Mouse (Mus musculus): ENCODE results near the gene Mrps5. TPM values are rescaled to one million over a fixed set of nuclear protein-coding genes. Genes with fewer than 3 reads are reported as not detected.
"Not testable (repeated sequence)": the region's sequence is repeated elsewhere in the genome, so short reads cannot be mapped to it uniquely, and the experiment has no call there.

Gene Mrps5
- 100 to 1,000 TPM in 1 of 2 experiments, 10 to 100 TPM in 1; 96.9 to 101 TPM for total RNA-seq (2021)

DNA sequence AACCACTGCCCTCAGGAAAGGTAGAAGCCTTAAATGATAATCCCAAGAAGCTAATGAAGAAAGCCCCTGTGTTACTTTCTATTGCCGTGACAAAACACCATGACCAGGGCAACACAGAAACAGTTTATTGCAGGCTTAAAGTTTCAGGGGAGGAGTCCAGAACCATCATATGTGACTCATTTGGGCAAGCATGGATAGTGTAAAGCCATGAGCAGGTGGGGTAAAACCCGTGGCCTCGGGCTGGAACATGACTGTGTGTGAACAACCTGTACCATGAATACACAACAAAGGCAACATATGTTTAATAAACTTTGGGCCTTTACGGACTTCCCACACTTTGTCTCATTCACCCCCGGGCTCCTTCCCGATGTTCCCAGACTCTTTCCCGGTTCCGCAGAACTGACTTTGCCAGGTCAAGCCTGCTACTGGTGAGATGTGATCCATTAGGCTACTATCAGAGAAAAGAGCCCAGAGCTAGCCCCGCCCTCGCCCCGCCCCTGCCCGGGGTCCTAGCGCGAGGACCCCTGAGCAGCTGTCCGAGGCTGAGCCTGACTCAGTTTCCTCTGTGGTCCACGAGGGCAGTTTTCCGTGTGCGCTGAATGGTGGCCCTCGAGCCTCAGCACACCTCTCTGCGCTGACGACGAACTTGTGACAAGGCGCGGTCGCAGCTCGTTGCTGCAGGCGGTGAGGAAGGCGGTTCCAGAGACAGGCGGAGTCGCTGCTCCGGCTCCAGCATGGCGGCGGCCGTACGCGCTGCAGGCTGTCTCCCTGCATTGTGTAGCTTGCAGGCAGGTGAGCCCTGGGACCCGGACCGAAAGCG lies at the start of gene Mrps5, which contains the start of gene Zfp661:
Mrps5 (plus strand) TSS at position 529 of the 820 bp plus-strand sequence.
Zfp661 (minus strand) TSS at position 401 of the 820 bp plus-strand sequence.
- intact Hi-C loops (cut with DNase I): no loop called here
- peak; percentile 69 for DNase-seq (ENCODE audit: low spot score)

DNA sequence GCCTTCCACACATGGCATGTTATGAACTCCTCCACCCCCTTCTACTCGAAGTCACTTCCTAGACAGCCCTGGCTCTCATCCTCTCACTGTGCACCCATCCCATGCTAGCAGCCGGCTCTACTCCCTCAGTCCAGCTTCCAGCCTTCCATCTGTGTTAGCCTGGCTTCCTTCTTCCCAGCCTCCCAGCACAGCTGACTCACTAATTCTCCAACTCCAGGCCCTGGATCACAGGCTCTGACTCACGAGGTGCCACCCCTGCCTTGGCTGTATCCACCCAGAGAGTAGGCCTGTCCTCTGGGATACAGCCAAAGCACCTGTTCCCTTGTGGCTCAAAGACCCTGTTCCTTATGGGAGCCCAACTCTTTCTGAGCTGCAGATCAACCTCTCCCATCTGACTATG lies 49.5 kb upstream of the Mrps5 start:
- DNase-seq (ENCODE audit: low spot score): no peak
- intact Hi-C loops (cut with DNase I): no loop called here

DNA sequence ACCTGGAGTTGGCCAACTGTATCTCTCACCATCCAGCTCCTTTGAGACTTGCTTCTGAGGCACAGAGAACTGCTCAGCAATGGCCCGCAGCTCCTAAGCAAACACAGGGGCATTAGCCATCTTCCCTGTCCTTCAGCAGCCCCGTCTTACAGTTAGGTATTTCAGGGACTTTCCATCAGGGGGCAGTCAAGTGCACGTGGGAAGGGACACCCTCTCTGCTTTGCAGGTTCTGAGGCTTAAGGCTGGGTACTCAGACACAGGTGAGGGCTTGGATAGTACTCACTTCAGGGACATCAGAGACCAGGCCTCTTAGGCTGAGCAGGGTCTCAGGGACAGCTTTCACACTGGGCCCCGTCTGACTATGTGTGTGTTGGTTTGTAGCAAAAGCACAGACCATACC lies 47.5 kb upstream of the Mrps5 start:
- intact Hi-C loops (cut with DNase I): no loop called here
- DNase-seq (ENCODE audit: low spot score): no peak

DNA sequence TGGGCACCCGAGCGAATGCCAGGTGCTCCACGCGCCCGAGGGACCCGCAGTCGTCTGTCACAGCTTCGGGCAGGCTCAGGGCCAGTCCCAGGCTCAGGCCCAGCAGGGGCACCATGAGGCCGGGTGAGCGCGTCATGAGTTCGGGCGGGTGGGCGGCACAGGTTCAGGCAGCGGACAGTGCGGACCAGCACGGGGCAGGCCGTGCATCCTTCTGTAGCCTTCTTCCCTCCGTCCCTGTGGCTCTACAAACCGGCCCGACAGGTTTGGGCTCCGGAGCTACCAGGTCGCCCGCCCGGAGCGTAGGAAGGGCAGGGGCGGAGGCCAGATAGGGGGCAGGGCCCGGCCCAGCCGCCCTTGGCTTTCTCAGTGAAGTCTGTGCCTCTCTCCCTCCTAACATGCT lies 45.8 kb upstream of the Mrps5 start, which contains the start of gene Prom2:
Prom2 (minus strand) TSS at position 283 of the 400 bp plus-strand sequence.
- intact Hi-C loops (cut with DNase I): no loop called here
- no peak for DNase-seq (ENCODE audit: low spot score)

DNA sequence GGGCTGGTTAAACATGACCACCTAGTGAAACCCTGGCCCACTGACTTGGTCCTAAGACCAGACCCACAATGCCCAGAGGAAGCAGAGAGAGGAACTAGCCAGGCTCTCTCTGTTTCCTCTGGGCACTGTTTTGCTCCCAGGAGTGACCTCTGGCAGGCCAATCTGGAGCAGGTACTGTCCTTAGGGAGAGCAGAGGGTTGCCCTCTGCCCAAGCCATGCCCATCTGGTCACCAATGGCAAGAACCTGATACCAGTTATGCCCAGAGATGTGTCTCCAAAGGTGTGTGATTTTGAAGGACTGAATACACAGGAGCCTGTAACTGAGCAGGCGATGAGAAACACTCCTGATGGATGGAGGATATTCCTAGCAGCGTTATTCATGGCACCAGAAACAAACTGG lies 45.3 kb upstream of the Mrps5 start:
- DNase-seq (ENCODE audit: low spot score): no peak
- intact Hi-C loops (cut with DNase I): no loop called here

DNA sequence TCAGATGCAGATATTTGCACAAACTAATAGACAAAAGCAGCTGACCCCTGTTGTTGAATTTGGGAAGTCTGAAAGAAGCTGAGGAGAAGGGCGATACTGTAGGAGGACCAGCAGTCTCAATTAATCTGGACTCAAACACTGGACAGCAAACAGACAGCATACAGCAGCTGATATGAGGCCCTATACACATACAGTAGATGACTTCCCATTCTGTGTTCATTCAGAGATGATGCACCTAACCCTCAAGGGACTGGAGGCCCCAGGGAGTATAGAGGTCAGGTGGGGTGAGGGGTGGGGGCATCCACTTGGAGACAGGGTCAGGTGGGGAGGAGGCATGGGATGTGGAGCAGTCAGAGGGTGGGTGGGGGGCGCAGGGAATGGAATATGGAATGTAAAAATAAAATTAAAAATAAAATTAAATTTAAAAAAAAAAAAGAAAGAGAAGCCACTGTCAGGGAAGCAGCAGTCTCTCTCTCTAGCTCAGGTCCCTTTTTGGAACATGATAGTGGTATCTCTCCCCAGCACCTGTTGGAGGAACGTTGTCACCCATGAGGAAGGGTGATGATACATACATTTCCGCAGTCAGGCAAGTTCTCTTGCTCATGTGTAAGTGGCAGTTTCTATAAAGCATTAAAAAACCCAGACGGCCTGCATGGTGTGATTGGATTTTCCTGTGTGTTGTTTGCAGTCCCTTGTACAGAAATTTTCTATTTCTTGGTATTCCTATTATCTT lies 38.5 kb upstream of the Mrps5 start:
- no peak for DNase-seq (ENCODE audit: low spot score)
- intact Hi-C loops (cut with DNase I): no loop called here

DNA sequence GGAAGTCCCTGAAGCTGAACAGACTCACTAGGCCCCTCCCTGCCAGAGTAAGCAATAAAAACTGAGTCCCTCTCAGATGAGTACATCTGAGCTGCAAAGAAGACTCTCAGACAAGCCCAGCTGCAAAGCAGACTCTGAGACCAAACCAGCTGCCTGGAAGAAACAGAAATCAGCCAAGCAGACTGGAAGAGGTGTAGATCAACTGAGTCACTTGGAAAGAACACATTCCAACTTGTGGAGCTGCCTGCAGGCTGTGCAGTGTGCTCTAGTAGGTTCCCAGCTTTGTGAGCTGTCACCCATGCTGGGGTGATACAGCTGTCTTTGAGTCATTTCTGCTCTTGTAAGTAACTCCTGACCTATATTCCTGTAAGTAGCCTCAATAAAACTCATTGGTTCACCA lies 37.3 kb upstream of the Mrps5 start:
- intact Hi-C loops (cut with DNase I): no loop called here
- no peak for DNase-seq (ENCODE audit: low spot score)

DNA sequence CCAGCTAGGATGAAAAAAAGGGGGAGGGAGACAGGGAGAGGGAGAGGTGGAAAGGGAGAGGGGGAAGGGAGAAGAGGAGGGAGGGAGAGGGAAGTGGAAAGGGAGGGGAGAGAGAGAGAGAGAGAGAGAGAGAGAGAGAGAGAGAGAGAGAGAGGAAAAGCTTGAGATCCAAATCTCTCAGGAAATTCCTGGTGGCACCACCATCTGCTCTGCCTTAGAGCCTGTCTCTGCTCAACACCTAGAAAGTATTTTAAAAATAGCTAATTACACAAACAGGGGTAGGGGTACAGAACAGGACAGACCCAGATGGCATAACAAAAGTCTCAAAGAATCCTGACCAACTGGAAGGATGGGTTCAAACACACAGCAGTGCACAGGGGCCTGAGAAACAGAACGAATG lies 36.6 kb upstream of the Mrps5 start:
- DNase-seq (ENCODE audit: low spot score): no peak
- intact Hi-C loops (cut with DNase I): no loop called here

DNA sequence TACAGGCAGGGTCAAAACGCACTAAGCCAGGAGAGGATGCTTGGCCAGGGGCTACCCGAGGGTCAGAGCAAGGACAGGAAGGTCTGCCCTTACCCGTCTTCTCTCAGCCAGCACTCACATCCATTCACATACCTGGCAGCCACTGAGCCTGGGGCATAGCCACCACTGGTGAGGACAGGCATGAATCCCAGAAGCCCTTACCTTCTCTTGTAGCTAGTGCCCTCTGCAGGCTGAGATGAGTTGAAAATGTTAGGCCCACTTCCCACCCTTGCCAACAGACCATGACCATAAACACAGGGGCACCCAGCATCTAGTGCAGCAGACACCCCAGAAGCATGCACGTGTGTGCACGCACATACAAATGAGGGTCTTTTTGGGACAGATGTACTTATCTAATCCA lies 35.9 kb upstream of the Mrps5 start:
- intact Hi-C loops (cut with DNase I): no loop called here
- DNase-seq (ENCODE audit: low spot score): no peak

DNA sequence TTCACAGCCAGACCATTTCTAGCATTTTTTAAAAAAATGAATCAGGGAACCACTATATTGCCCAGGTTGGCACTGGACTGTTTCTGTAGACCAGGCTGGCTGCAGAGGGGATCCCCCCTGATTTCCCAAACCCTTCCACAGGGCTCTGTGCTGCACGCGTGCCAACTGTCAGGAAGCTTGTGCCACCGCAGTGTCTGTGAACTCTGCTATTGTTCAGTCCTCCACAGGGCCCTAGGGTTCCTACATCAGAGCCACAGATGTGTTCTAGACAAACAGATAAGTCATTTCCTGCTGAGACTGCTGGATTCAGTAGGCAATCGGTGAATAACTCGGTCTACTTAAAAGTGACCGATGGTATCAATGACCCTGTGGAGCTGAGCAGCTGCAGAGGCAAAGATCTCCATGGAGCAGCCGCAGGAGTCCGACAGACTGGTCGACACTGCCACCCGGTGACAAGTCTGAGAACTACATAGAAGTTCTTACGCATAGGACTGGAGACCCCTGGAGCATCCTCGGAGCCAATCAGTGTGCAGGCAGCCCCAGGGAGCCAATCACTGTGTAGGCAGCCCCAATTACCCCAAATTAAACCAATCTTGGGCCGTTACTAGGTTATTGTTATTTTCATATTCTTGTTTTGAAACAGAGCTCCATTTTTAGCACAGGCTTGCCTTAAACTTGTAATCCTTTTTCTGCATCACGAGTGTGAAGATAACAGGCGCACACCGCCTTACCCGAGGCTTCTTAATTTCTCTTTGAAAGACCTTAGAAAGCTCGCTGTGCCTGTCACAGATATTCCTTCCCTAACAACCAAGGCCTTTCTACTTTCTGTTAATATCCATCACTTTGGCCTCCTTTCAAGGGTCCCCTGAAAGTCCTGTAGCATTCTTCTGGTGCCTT lies 27.7 kb upstream of the Mrps5 start:
- intact Hi-C loops (cut with DNase I): loop anchor here (1.0 to 5.0 kb wide), 2 partner anchors 52 to 197 kb away; partner anchors contain the start of gene Adra2b
- peak; percentile 38 for DNase-seq (ENCODE audit: low spot score)

DNA sequence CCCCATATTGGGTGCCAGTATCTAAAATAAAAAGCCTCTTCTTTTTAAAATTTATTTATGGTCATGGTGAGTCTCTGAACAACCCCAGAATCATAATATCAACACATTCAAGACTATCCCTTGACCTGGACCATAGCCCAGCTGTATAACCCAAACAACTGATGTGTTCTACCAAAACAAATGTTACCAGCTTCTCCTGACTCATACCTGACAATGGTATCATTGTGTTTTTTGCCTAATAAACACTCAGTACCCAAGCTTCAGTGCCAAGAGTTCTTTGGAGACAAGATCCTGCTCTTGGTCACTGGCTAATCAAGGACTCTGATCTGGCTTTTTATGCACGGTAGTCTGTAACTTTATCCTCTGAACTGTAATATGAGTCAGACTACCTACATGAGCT lies 13.7 kb upstream of the Mrps5 start:
- no peak for DNase-seq (ENCODE audit: low spot score)
- intact Hi-C loops (cut with DNase I): no loop called here

DNA sequence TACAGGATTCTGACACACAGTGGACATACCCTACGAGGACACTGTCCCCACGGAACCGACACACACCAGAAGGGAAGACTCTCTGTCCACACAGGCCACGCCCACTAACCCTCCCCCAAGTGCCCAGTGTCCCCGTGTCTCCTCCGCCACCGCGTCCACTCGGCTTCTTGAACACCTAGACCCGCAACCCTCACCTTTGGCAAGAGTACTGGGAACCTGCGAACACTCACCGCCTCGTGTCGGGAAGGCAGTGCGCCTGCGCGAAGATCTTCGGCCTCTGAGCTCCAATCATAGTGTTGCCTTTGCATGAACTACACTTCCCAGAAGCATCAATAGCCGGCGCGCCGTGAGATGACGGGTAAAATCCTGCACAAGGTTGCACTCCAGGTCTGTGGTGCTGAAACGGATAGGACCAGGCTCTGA lies 2.6 kb upstream of the Mrps5 start:
- intact Hi-C loops (cut with DNase I): no loop called here
- peak; percentile 79 for DNase-seq (ENCODE audit: low spot score)

DNA sequence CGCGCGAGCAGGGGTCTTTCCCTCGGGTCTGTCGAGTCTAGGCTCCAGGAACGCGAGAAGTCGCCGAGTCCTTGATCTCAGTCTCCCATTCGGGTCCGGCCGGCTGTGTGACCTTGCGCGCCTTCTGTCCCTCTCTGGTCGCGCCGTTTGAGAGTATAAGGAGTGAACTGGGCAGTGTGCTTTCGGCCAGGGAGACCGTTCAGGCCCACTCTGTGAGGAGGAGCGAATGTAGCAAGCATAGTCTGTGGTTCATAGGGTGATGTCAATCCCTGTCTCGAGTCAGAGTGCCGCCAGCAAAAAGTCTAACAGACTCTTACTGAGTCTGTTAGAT lies 457 bp downstream of the Mrps5 start:
- intact Hi-C loops (cut with DNase I): no loop called here
- DNase-seq (ENCODE audit: low spot score): no peak

DNA sequence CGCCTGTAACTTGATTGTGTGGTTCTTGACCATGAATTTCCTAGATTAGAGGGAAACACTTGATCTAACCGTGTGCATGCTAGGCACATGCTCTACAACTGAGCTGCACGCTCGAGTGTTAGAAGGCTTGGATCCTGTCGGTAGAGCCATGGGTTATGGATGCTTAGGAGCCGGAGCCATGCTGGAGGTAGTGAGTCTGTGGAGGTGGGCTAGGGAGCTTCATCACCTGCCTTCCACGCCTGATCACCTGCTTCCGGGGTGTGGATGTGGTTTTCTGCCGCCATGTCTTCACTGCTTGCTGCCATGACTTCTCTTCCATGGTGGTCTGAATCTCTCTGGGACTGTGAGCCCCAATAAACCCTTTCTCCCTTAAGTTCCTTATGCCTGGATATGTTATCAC lies 1.9 kb downstream of the Mrps5 start:
- DNase-seq (ENCODE audit: low spot score): no peak
- intact Hi-C loops (cut with DNase I): no loop called here

DNA sequence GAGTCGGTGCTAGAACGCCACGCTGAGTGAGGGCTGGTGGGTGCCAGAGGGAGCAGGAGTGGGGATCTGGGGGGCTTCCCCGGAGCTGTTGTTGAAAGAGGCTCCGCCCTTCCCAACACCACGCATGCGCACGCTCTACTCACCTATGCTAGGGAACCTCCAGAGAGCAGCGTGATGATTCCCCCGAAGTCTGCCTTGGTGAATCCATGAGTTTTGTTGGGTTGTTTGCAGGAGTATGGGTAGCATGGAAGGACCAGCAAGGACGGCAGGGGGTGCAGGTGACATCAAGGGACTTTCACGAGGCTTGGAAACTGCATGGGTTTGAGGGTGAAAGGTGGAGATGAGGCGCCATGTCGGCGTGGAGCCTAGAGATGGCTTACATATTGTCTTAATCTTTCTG lies 3.2 kb downstream of the Mrps5 start:
- no peak for DNase-seq (ENCODE audit: low spot score)
- intact Hi-C loops (cut with DNase I): no loop called here

DNA sequence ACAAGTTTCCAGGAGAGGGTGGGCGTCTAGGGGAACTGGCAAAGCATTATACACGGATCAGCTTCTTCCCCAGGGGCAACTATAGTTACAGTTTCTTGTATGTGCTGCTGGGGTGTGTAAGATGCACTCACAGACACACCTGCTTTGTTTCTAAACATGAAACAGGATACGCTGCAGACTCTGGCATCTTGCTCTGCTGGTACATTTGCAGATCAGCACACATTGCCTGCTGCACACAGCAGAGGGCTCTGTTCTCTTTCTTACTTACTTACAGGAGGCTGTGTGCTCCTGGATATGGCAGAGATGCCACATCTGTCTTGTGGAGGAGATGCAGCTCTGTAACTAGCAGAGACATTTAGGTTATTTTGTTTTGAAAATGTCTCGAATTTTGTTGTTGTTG lies 3.8 kb downstream of the Mrps5 start:
- DNase-seq (ENCODE audit: low spot score): no peak
- intact Hi-C loops (cut with DNase I): no loop called here

DNA sequence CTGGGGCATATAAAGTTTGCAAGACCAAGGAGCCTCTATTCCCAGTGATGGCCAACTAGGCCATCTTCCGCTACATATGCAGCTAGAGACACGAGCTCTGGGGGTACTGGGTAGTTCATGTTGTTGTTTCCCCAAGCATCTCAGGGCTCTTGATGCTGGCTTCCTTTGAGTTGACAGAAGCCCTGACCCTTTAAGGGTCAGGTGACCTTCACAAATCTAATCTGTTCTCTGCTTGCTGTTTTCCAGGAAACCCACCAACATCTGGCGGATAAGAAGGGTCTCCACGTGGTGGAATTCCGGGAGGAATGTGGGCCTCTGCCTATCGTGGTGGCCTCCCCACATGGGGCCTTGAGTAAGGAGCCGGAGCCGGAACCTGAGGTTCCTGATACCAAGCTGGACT lies 16.4 kb downstream of the Mrps5 start:
- intact Hi-C loops (cut with DNase I): loop anchor here (10.0 kb wide), 1 partner anchor 231 kb away; the partner anchor contains the start of genes Acoxl and Bub1
- DNase-seq (ENCODE audit: low spot score): not testable (repeated sequence)

DNA sequence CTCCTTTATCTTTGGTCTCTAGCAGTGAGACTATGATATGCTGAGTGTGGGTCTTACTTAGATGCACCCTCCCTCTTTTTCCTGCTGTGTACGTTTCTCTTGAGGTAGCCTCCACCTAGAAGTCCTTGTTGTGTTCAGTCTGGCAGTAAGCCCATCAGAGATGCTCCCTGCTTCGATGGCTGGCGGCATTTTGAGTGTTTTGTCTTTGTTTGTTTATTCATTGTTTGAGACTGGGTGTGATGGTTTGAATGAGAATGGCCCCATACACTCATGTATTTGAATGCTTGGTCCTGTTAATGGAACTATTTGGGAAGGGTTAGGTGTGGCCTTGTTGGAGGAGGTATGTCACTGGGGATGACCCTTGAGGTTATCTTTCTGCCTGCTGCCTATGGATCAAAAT lies 18.2 kb downstream of the Mrps5 start:
- no peak for DNase-seq (ENCODE audit: low spot score)
- intact Hi-C loops (cut with DNase I): loop anchor here (5.0 to 10.0 kb wide), 2 partner anchors 77 to 230 kb away; partner anchors contain the start of genes Acoxl and Bub1

DNA sequence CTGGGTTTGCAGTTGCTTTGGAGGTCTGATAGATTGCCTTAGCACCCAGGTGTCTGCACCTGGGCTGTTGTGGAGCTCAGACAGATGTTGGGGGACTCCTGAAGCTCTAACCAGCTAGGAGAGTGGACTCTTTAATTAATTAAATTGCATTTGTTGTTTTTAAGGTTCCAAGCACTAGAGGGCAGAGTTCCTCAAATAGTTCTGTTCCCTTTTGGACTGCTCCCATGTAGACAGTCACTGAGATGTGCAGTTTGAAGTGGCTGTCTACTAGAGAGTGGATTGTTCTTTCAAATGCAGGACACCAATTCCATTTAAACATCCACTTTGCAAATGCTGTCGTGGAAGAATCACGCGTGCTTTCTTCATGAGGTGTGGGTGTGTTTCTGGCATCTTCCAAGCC lies 21.2 kb downstream of the Mrps5 start:
- DNase-seq (ENCODE audit: low spot score): no peak
- intact Hi-C loops (cut with DNase I): loop anchor here (1.0 to 10.0 kb wide), 3 partner anchors 60 to 227 kb away; partner anchors contain the start of genes Acoxl and Bub1

DNA sequence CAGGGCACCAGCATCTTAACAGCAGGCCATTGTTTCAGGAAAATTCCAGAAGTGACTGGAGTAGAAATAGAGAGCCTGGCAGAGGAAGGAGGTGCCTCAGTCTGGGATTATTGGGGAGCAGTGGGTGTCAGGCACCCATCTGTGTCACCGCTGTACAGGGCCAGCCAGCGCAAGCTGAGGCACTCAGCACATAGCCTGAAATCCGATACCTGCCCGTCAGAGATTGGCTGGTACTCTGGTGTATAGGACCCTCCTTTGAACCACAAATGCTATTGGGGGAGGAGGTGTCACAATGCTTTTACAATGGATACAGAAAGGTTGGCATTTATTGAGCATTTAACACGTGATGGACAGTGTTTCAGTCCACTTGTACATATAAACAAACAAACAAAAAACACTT lies 22.0 kb downstream of the Mrps5 start:
- DNase-seq (ENCODE audit: low spot score): no peak
- intact Hi-C loops (cut with DNase I): loop anchor here (1.0 to 10.0 kb wide), 3 partner anchors 59 to 226 kb away; partner anchors contain the start of genes Acoxl and Bub1

All from heart, postnatal 25 days (tissue).